ENCODE assay signal across 22 mouse cellular contexts in the genomic region with DNA sequence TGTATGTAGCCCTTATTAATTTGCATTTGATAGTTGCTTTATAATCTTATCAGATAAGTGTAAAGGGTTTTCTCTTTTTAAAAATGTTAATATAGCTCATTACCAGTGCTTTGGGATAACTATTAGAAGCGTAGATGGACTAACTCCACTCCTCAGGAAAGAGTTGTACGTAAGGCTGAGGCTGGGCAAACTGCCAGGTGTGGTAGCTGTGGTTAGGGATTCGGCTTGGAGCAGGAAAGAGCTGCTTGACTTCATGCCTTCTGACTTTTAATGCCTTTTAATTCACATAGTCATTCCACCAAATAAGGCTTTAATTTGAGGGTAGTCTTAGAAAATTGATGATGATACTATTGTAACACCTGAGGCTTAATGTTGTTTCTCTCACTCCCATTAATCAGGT. TPM values are rescaled to one million over a fixed set of nuclear protein-coding genes. Genes with fewer than 3 reads are reported as not detected.
DNase-seq lines count a peak whose midpoint lies in the region; ATAC-seq and TF ChIP-seq lines count a peak whose summit lies in the region.
"Had no signal": no experiment of that assay in that cellular context is flagged by ENCODE, and none has a peak within 500 bp of the region (broad histone marks: within the 10 kb centered on the region; RNA-seq: fewer than 3 reads in every experiment).

No protein-coding gene starts in this region.

- no peak overlapping the region for H3K4me2 ChIP-seq in embryonic facial prominence, embryonic 14.5 days (ENCODE audit: low read depth, low read length)
- no peak overlapping the region for H3K4me2 ChIP-seq in limb, embryonic 14.5 days (replicated peaks; ENCODE audit: low read depth, low read length, severe bottlenecking)
- H3K4me2 ChIP-seq: heart, embryonic 11.5 days; hindbrain, embryonic 13.5 days had no signal

- peak; percentile 73 for DNase-seq in embryonic facial prominence, embryonic 14.5 days (ENCODE audit: low spot score)
- no peak for DNase-seq in embryonic facial prominence, embryonic 10.5 days (ENCODE audit: low spot score)
- peak; percentile 51 for DNase-seq in limb, embryonic 14.5 days (ENCODE audit: low spot score)
- DNase-seq in limb, embryonic 10.5 days (ENCODE audit: low spot score) = no peak
- peak; percentile 63 for DNase-seq in 3T3-L1 (ENCODE audit: low read depth, low spot score)
- peak; percentile 33 for DNase-seq in Patski (ENCODE audit: low read depth, low spot score)
- no peak for DNase-seq in ovary, postnatal 10 days (ENCODE audit: low spot score)
- no peak for DNase-seq in left cerebral cortex, postnatal 4 days
- DNase-seq: cerebellum, adult 9-11 months; embryo, embryonic 11 days; gastrocnemius, adult 2 months; heart, postnatal 10 days; layer of hippocampus, adult 9-11 months; lung, postnatal 10 days had no signal

- intact Hi-C loops in left cerebral cortex, postnatal 4 days (cut with DNase I) = no loop called here

- H3K27ac ChIP-seq in embryonic facial prominence, embryonic 14.5 days (replicated peaks; ENCODE audit: low read depth, low read length) = no peak overlapping the region
- no peak overlapping the region for H3K27ac ChIP-seq in embryonic facial prominence, embryonic 10.5 days (replicated peaks)
- no peak overlapping the region for H3K27ac ChIP-seq in limb, embryonic 14.5 days (replicated peaks; ENCODE audit: low read depth, low read length)
- no peak overlapping the region for H3K27ac ChIP-seq in limb, embryonic 10.5 days
- H3K27ac ChIP-seq: forebrain, embryonic 10.5 days; gastrocnemius, adult 2 months; hindbrain, embryonic 13.5 days; kidney, postnatal 0 days; left cerebral cortex, adult 2 months; liver, embryonic 14.5 days had no signal

- in situ Hi-C loops in Patski (cut with MboI; ENCODE audit: low pct_unique_long_range_greater_than_20kb) = no loop called here

- CTCF ChIA-PET in Patski (lab: Charles Lee) = interaction anchor here (1.0 kb wide), 1 partner anchor 13 kb away, joined by 3 read pairs; no protein-coding TSS in a partner anchor

- POLR2A ChIA-PET in Patski (lab: Charles Lee) = no interaction called here

- no peak for TF ChIP-seq CTCF in Patski (IDR thresholded peaks at IDR 0.05)

- H3K9me3 ChIP-seq in embryonic facial prominence, embryonic 14.5 days (ENCODE audit: control insufficient read depth, low read length) = no peaks in the 10 kb centered on the region
- no peaks in the 10 kb centered on the region for H3K9me3 ChIP-seq in embryonic facial prominence, embryonic 10.5 days
- no peaks in the 10 kb centered on the region for H3K9me3 ChIP-seq in limb, embryonic 14.5 days (ENCODE audit: control insufficient read depth, low read length)
- H3K9me3 ChIP-seq in limb, embryonic 10.5 days (replicated peaks) = no peaks in the 10 kb centered on the region
- H3K9me3 ChIP-seq: forebrain, embryonic 10.5 days; hindbrain, embryonic 13.5 days; megakaryocyte, embryonic 14.5 days had no signal

- ATAC-seq in embryonic facial prominence, embryonic 14.5 days (ENCODE audit: low read depth) = no peak
- no peak for ATAC-seq in limb, embryonic 14.5 days (ENCODE audit: low FRiP score, low read depth)
- no peak for ATAC-seq in Patski
- ATAC-seq: intestine, embryonic 16.5 days had no signal

- H3K27me3 ChIP-seq in embryonic facial prominence, embryonic 14.5 days (replicated peaks; ENCODE audit: control insufficient read depth, insufficient read depth, low read length) = no peaks in the 10 kb centered on the region
- no peaks in the 10 kb centered on the region for H3K27me3 ChIP-seq in embryonic facial prominence, embryonic 10.5 days (replicated peaks; ENCODE audit: low read depth, poor library complexity, severe bottlenecking)
- no peaks in the 10 kb centered on the region for H3K27me3 ChIP-seq in limb, embryonic 14.5 days (ENCODE audit: control insufficient read depth, insufficient read depth, low read length)
- no peaks in the 10 kb centered on the region for H3K27me3 ChIP-seq in limb, embryonic 10.5 days (ENCODE audit: low read depth, poor library complexity, severe bottlenecking)
- H3K27me3 ChIP-seq in Patski = no peaks in the 10 kb centered on the region
- H3K27me3 ChIP-seq: hindbrain, embryonic 13.5 days; megakaryocyte, embryonic 14.5 days had no signal

- 40% methylated on average over 3 of the region's 3 CpGs for WGBS in embryonic facial prominence, embryonic 14.5 days
- WGBS in embryonic facial prominence, embryonic 10.5 days = 94% methylated on average over 3 of the region's 3 CpGs
- WGBS in limb, embryonic 14.5 days = 48% methylated on average over 3 of the region's 3 CpGs
- WGBS in limb, embryonic 10.5 days = 98% methylated on average over 3 of the region's 3 CpGs

- H3K4me1 ChIP-seq in embryonic facial prominence, embryonic 14.5 days (ENCODE audit: control insufficient read depth, insufficient read depth, low read length) = no peaks in the 10 kb centered on the region
- no peaks in the 10 kb centered on the region for H3K4me1 ChIP-seq in embryonic facial prominence, embryonic 10.5 days
- no peaks in the 10 kb centered on the region for H3K4me1 ChIP-seq in limb, embryonic 14.5 days (ENCODE audit: control insufficient read depth, insufficient read depth, low read length)
- no peaks in the 10 kb centered on the region for H3K4me1 ChIP-seq in limb, embryonic 10.5 days
- H3K4me1 ChIP-seq: forebrain, embryonic 10.5 days; hindbrain, embryonic 13.5 days had no signal

- no peak for TF ChIP-seq POLR2A in limb, embryonic 14.5 days (IDR thresholded peaks at IDR 0.05; ENCODE audit: borderline replicate concordance, extremely low read depth, insufficient read depth, insufficient read length)

- H3K4me3 ChIP-seq in embryonic facial prominence, embryonic 14.5 days (ENCODE audit: low read depth, low read length) = no peak overlapping the region
- H3K4me3 ChIP-seq in embryonic facial prominence, embryonic 10.5 days = no peak overlapping the region
- no peak overlapping the region for H3K4me3 ChIP-seq in limb, embryonic 14.5 days (replicated peaks; ENCODE audit: low read length)
- H3K4me3 ChIP-seq in limb, embryonic 10.5 days = no peak overlapping the region
- H3K4me3 ChIP-seq: forebrain, embryonic 10.5 days; gastrocnemius, adult 2 months; hindbrain, embryonic 13.5 days; left cerebral cortex, adult 2 months; megakaryocyte, embryonic 14.5 days had no signal

- H3K36me3 ChIP-seq in embryonic facial prominence, embryonic 14.5 days (ENCODE audit: control insufficient read depth, insufficient read depth, low read length) = peaks cover 86% of the 10 kb centered on the region
- peaks cover 100% of the 10 kb centered on the region for H3K36me3 ChIP-seq in embryonic facial prominence, embryonic 10.5 days (replicated peaks)
- H3K36me3 ChIP-seq in limb, embryonic 14.5 days (ENCODE audit: control insufficient read depth, insufficient read depth, low read length) = peaks cover 76% of the 10 kb centered on the region
- H3K36me3 ChIP-seq in limb, embryonic 10.5 days = peaks cover 100% of the 10 kb centered on the region

- H3K9ac ChIP-seq in embryonic facial prominence, embryonic 14.5 days (ENCODE audit: low read depth, low read length) = no peak overlapping the region
- H3K9ac ChIP-seq in limb, embryonic 14.5 days (ENCODE audit: low read depth, low read length, severe bottlenecking) = no peak overlapping the region
- H3K9ac ChIP-seq: hindbrain, embryonic 13.5 days; liver, embryonic 14.5 days had no signal

RNA-seq across cellular contexts. Expression of a gene that starts 24.5 kb away (rescaled TPM):
- polyA plus RNA-seq in embryonic facial prominence, embryonic 14.5 days (2014; fragmentation: Nextera tagmentation; extraction: Ambion mirVana) = 159 and 160 TPM in 2 replicates
- polyA plus RNA-seq in embryonic facial prominence, embryonic 10.5 days (2016; fragmentation: Nextera tagmentation; extraction: Ambion mirVana) = 283 and 294 TPM in 2 replicates
- polyA plus RNA-seq in limb, embryonic 14.5 days (2012; rRNA removed) = 165 and 175 TPM in 2 replicates
- polyA plus RNA-seq in limb, embryonic 14.5 days (2014; fragmentation: Nextera tagmentation; extraction: Ambion mirVana) = 163 and 171 TPM in 2 replicates
- polyA plus RNA-seq in limb, embryonic 10.5 days (2016; fragmentation: Nextera tagmentation; extraction: Ambion mirVana) = 281 and 297 TPM in 2 replicates
- polyA plus RNA-seq in Patski (2021) = 117 TPM
- 100 to 1,000 TPM; 150 to 173 TPM for total RNA-seq in left cerebral cortex, postnatal 4 days (2021)

Comparison
In these comparisons a context has a peak if more than half of its experiments do, and no peak if none do; other contexts are left out.
1. DNase-seq: peak in embryonic facial prominence, embryonic 14.5 days (single experiment), limb, embryonic 14.5 days (single experiment), 3T3-L1 (single experiment) and Patski (single experiment); none in embryonic facial prominence, embryonic 10.5 days (single experiment), limb, embryonic 10.5 days (single experiment), ovary, postnatal 10 days (single experiment) and left cerebral cortex, postnatal 4 days (single experiment).